Mouse (Mus musculus) midbrain, embryonic 13.5 days (tissue): ENCODE measurements around the gene Fktn. TPM values are rescaled to one million over a fixed set of nuclear protein-coding genes. Genes with fewer than 3 reads are reported as not detected.
"Not testable (repeated sequence)": the region's sequence is repeated elsewhere in the genome, so short reads cannot be mapped to it uniquely, and the experiment has no call there.

Source experiments
- ATAC-seq: fragments of 200-750 bp; cut with Nextera tagmentation; 2 replicates; pipeline ENCODE4 v1.8.0; 2017; ENCODE audit warnings: mild to moderate bottlenecking, moderate TSS enrichment, moderate library complexity
- H3K27ac ChIP-seq: fragments of 300-500 bp; sonication (generic); 2 replicates; pipeline ENCODE4 v1.5.1; 2015; ENCODE audit warnings: inconsistent platforms, mild to moderate bottlenecking, moderate library complexity
- H3K27me3 ChIP-seq: fragments of 300-500 bp; sonication (generic); 2 replicates; pipeline ENCODE4 v1.6.1; 2015; ENCODE audit warnings: mild to moderate bottlenecking, inconsistent platforms
- H3K36me3 ChIP-seq: fragments of 300-500 bp; sonication (generic); 2 replicates; pipeline ENCODE4 v1.6.1; 2015; ENCODE audit warnings: mild to moderate bottlenecking, inconsistent platforms
- H3K4me1 ChIP-seq: fragments of 300-500 bp; sonication (generic); replicated peaks from 2 replicates; pipeline ENCODE4 v1.6.1; 2015; ENCODE audit warnings: inconsistent platforms
- H3K4me2 ChIP-seq: fragments of 300-500 bp; sonication (generic); replicated peaks from 2 replicates; pipeline ENCODE4 v1.6.1; 2015; ENCODE audit warnings: moderate library complexity, mild to moderate bottlenecking, inconsistent platforms
- H3K4me3 ChIP-seq: fragments of 300-500 bp; sonication (generic); replicated peaks from 2 replicates; pipeline ENCODE4 v1.5.1; 2015; ENCODE audit warnings: mild to moderate bottlenecking, inconsistent platforms
- H3K9ac ChIP-seq: fragments of 300-500 bp; sonication (generic); replicated peaks from 2 replicates; pipeline ENCODE4 v1.6.1; 2015; ENCODE audit warnings: mild to moderate bottlenecking, inconsistent platforms
- H3K9me3 ChIP-seq: fragments of 300-500 bp; sonication (generic); 2 replicates; pipeline ENCODE4 v1.6.1; 2016; ENCODE audit warnings: mild to moderate bottlenecking, inconsistent platforms
- WGBS: fragments of 180-500 bp; shearing (Covaris S2); methylation state at CpG from one replicate; pipeline ENCODE4 v1.1.7; 2015; 5-methylcytosine and 5-hydroxymethylcytosine counted together
- polyA plus RNA-seq: library from polyadenylated mRNA; unstranded; fragments of >200 nt; fragmentation: Nextera tagmentation; extraction: Ambion mirVana; gene quantifications from 2 replicates; pipeline ENCODE4 v1.2.1, GENCODE M21; 2015

Gene Fktn
- polyA plus RNA-seq, result 23.3 and 23.5 TPM in 2 replicates

- H3K9me3 ChIP-seq, result no peaks in the 10 kb centered on the region
- ATAC-seq, result peak; percentile 88; the same call in 1 of the 2 replicates
- H3K27me3 ChIP-seq, result no peaks in the 10 kb centered on the region
- H3K4me1 ChIP-seq, result peaks cover 15% of the 10 kb centered on the region
- peak within 1 kb of the TSS; percentile 86 for H3K4me3 ChIP-seq
- H3K4me2 ChIP-seq, result peak within 1 kb of the TSS; percentile 79
- H3K9ac ChIP-seq, result peak within 1 kb of the TSS; percentile 93
- peak within 1 kb of the TSS; percentile 92 for H3K27ac ChIP-seq
- WGBS, result 5% methylated on average over 7 of the region's 7 CpGs
- no peaks in the 10 kb centered on the region for H3K36me3 ChIP-seq
These were observed at the start of gene Fktn for GRCm38 (mm10) chr4:53713704-53714050. Gene Fktn, plus strand, starts transcription at chr4:53713998.

GRCm38 (mm10) chr4:53682092-53682491 lies 31.7 kb upstream of the Fktn start:
- H3K27me3 ChIP-seq, result no peaks in the 10 kb centered on the region
- ATAC-seq, result no peak
- WGBS, result 93% methylated on average over 8 of the region's 8 CpGs
- no peak overlapping the region for H3K4me2 ChIP-seq
- H3K9ac ChIP-seq, result no peak overlapping the region
- no peak overlapping the region for H3K4me3 ChIP-seq
- H3K4me1 ChIP-seq, result no peaks in the 10 kb centered on the region
- H3K27ac ChIP-seq, result no peak overlapping the region
- 0 out of 2 replicates have a peak, but pooled peaks cover 4% of the 10 kb centered on the region for H3K9me3 ChIP-seq
- H3K36me3 ChIP-seq, result peaks cover 37% of the 10 kb centered on the region

- Histone ChIP-seq H3K4me3 (no peak overlapping the region), H3K4me2 (no peak overlapping the region), H3K27ac (no peak overlapping the region), H3K9me3 (no peaks in the 10 kb centered on the region), H3K9ac (no peak overlapping the region), H3K36me3 (peaks cover 17% of the 10 kb centered on the region), H3K4me1 (no peaks in the 10 kb centered on the region), H3K27me3 (no peaks in the 10 kb centered on the region)
- 92% methylated on average over 4 of the region's 4 CpGs for WGBS
- ATAC-seq, result no peak
These were observed 24.8 kb upstream of the Fktn start for GRCm38 (mm10) chr4:53688965-53689364.

- H3K4me2 ChIP-seq, result no peak overlapping the region
- H3K9ac ChIP-seq, result no peak overlapping the region
- no peaks in the 10 kb centered on the region for H3K27me3 ChIP-seq
- 80% methylated on average over 1 of the region's 1 CpGs for WGBS
- H3K36me3 ChIP-seq, result peaks cover 24% of the 10 kb centered on the region
- no peak overlapping the region for H3K4me3 ChIP-seq
- H3K9me3 ChIP-seq, result no peaks in the 10 kb centered on the region
- no peak overlapping the region for H3K27ac ChIP-seq
- no peaks in the 10 kb centered on the region for H3K4me1 ChIP-seq
- no peak for ATAC-seq
These were observed 22.4 kb upstream of the Fktn start for GRCm38 (mm10) chr4:53691418-53691817.

- H3K27ac ChIP-seq, H3K4me2 ChIP-seq, H3K36me3 ChIP-seq, H3K4me1 ChIP-seq, H3K27me3 ChIP-seq, H3K9ac ChIP-seq, H3K9me3 ChIP-seq, ATAC-seq, H3K4me3 ChIP-seq: not testable (repeated sequence)
These were observed 4.6 kb upstream of the Fktn start for GRCm38 (mm10) chr4:53709166-53709565.

- Histone ChIP-seq H3K4me2 (no peak overlapping the region), H3K9me3 (no peaks in the 10 kb centered on the region), H3K4me3 (no peak overlapping the region), H3K9ac (no peak overlapping the region), H3K27ac (no peak overlapping the region), H3K36me3 (no peaks in the 10 kb centered on the region), H3K4me1 (peaks cover 4% of the 10 kb centered on the region), H3K27me3 (no peaks in the 10 kb centered on the region)
- WGBS, result 89% methylated on average over 2 of the region's 2 CpGs
- ATAC-seq, result no peak
These were observed 3.8 kb upstream of the Fktn start for GRCm38 (mm10) chr4:53710021-53710420.

- no peak overlapping the region for H3K4me2 ChIP-seq
- H3K4me3 ChIP-seq, result no peak overlapping the region
- WGBS, result 91% methylated on average over 6 of the region's 6 CpGs
- no peak overlapping the region for H3K9ac ChIP-seq
- no peak overlapping the region for H3K27ac ChIP-seq
- no peak for ATAC-seq
- H3K27me3 ChIP-seq, result no peaks in the 10 kb centered on the region
- H3K4me1 ChIP-seq, result peaks cover 11% of the 10 kb centered on the region
- H3K9me3 ChIP-seq, result no peaks in the 10 kb centered on the region
- no peaks in the 10 kb centered on the region for H3K36me3 ChIP-seq
These were observed 3.1 kb upstream of the Fktn start for GRCm38 (mm10) chr4:53710555-53711328.

GRCm38 (mm10) chr4:53714051-53714814 lies 435 bp downstream of the Fktn start:
- Histone ChIP-seq H3K4me2 (peak overlapping the region; percentile 79), H3K27ac (peak overlapping the region; percentile 92), H3K9ac (peak overlapping the region; percentile 93), H3K4me3 (peak overlapping the region; percentile 86), H3K27me3 (no peaks in the 10 kb centered on the region), H3K36me3 (no peaks in the 10 kb centered on the region), H3K9me3 (no peaks in the 10 kb centered on the region), H3K4me1 (peaks cover 15% of the 10 kb centered on the region)
- 5% methylated on average over 58 of the region's 58 CpGs for WGBS
- ATAC-seq, result peak; percentile 97

GRCm38 (mm10) chr4:53715977-53716376 lies 2.2 kb downstream of the Fktn start:
- no peak for ATAC-seq
- Histone ChIP-seq H3K9ac (no peak overlapping the region), H3K4me3 (no peak overlapping the region), H3K9me3 (no peaks in the 10 kb centered on the region), H3K4me2 (no peak overlapping the region), H3K4me1 (peaks cover 15% of the 10 kb centered on the region), H3K27me3 (no peaks in the 10 kb centered on the region), H3K27ac (no peak overlapping the region), H3K36me3 (peaks cover 3% of the 10 kb centered on the region; the same call in 1 of the 2 replicates)

- no peak overlapping the region for H3K4me3 ChIP-seq
- 87% methylated on average over 4 of the region's 4 CpGs for WGBS
- H3K36me3 ChIP-seq, result peaks cover 14% of the 10 kb centered on the region; the same call in 1 of the 2 replicates
- H3K4me2 ChIP-seq, result no peak overlapping the region
- H3K9ac ChIP-seq, result no peak overlapping the region
- H3K4me1 ChIP-seq, result peaks cover 15% of the 10 kb centered on the region
- no peak for ATAC-seq
- no peaks in the 10 kb centered on the region for H3K27me3 ChIP-seq
- no peaks in the 10 kb centered on the region for H3K9me3 ChIP-seq
- no peak overlapping the region for H3K27ac ChIP-seq
These were observed 3.7 kb downstream of the Fktn start for GRCm38 (mm10) chr4:53717546-53717945.

- ATAC-seq, result no peak
- H3K9ac ChIP-seq, result no peak overlapping the region
- no peak overlapping the region for H3K4me2 ChIP-seq
- no peak overlapping the region for H3K4me3 ChIP-seq
- H3K27me3 ChIP-seq, result no peaks in the 10 kb centered on the region
- no peaks in the 10 kb centered on the region for H3K9me3 ChIP-seq
- peaks cover 15% of the 10 kb centered on the region for H3K4me1 ChIP-seq
- no peak overlapping the region for H3K27ac ChIP-seq
- H3K36me3 ChIP-seq, result peaks cover 15% of the 10 kb centered on the region; the same call in 1 of the 2 replicates
- WGBS, result 86% methylated on average over 5 of the region's 5 CpGs
These were observed 4.5 kb downstream of the Fktn start for GRCm38 (mm10) chr4:53718261-53718660.

- H3K27me3 ChIP-seq, result no peaks in the 10 kb centered on the region
- no peaks in the 10 kb centered on the region for H3K9me3 ChIP-seq
- peaks cover 43% of the 10 kb centered on the region for H3K36me3 ChIP-seq
- no peak overlapping the region for H3K27ac ChIP-seq
- no peak overlapping the region for H3K4me3 ChIP-seq
- H3K4me1 ChIP-seq, result no peaks in the 10 kb centered on the region
- H3K9ac ChIP-seq, result no peak overlapping the region
- no peak for ATAC-seq
- 86% methylated on average over 4 of the region's 4 CpGs for WGBS
- no peak overlapping the region for H3K4me2 ChIP-seq
These were observed 8.7 kb downstream of the Fktn start for GRCm38 (mm10) chr4:53722506-53722905.
